Mouse (Mus musculus) CH12.LX (cell line): Measurements from ENCODE around the gene Ager. TPM values are rescaled to one million over a fixed set of nuclear protein-coding genes. Genes with fewer than 3 reads are reported as not detected.

Experiments used
- DNase-seq: peaks from one replicate; pipeline ENCODE4 v3.0.0-alpha.2; 2013; ENCODE audit errors: extremely low read depth
- H3K27ac ChIP-seq: 2 replicates; pipeline ENCODE4 v1.5.1; 2012; ENCODE audit warnings: low read depth, mild to moderate bottlenecking, control low read depth, moderate library complexity; ENCODE audit not compliant: insufficient read depth
- H3K27me3 ChIP-seq: replicated peaks from 2 replicates; pipeline ENCODE3; 2012; ENCODE audit warnings: inconsistent platforms
- H3K36me3 ChIP-seq, 2 experiments: replicated peaks in 1 of 2; 2 replicates each; pipeline versions ENCODE3 to v1.6.1; 2012; ENCODE audit warnings: inconsistent platforms in 1 of 2, low read length in 1 of 2, mild to moderate bottlenecking in 1 of 2, mixed read lengths in 1 of 2, moderate library complexity in 1 of 2; ENCODE audit not compliant: control insufficient read depth in 1 of 2, insufficient read depth in 1 of 2
- H3K4me1 ChIP-seq, 2 experiments: 2 replicates each; pipeline ENCODE4 v1.6.1; 2012; ENCODE audit warnings: inconsistent platforms in 1 of 2, moderate library complexity in 1 of 2; ENCODE audit not compliant: insufficient read depth in 2 of 2, control insufficient read depth in 1 of 2
- H3K4me2 ChIP-seq: 2 replicates; pipeline ENCODE4 v1.6.1; 2012; ENCODE audit warnings: low read depth, mild to moderate bottlenecking, control low read depth; ENCODE audit not compliant: poor library complexity, insufficient read depth, severe bottlenecking
- H3K4me3 ChIP-seq, 3 experiments: fragments of 150-350 bp in 1 of 3; sonication (generic) in 1 of 3; replicated peaks in 1 of 3; 2 replicates each; pipeline versions ENCODE3 to v1.5.1; 2011 to 2012; ENCODE audit warnings: low read depth in 2 of 3, low read length in 2 of 3, mild to moderate bottlenecking in 2 of 3, moderate library complexity in 2 of 3, control low read depth in 1 of 3, improper control_type of control experiment in 1 of 3, inconsistent platforms in 1 of 3, mixed read lengths in 1 of 3; ENCODE audit not compliant: poor library complexity in 1 of 3
- H3K79me2 ChIP-seq: replicated peaks from 2 replicates; pipeline ENCODE4 v1.6.1; 2012; ENCODE audit warnings: mild to moderate bottlenecking, moderate library complexity; ENCODE audit not compliant: control insufficient read depth, poor library complexity, insufficient read depth, severe bottlenecking; ENCODE audit errors: extremely low read depth
- H3K9ac ChIP-seq: 2 replicates; pipeline ENCODE4 v1.6.1; 2012; ENCODE audit warnings: low read depth, mild to moderate bottlenecking, control low read depth, moderate library complexity; ENCODE audit not compliant: insufficient read depth
- H3K9me3 ChIP-seq: replicated peaks from 2 replicates; pipeline ENCODE3; 2012; ENCODE audit warnings: low read length, inconsistent platforms, mixed read lengths
- CHD1 ChIP-seq: IDR thresholded peaks from 2 replicates; pipeline ENCODE4 v1.6.1; 2012; ENCODE audit warnings: low read depth, low read length, improper control_type of control experiment, inconsistent platforms
- CHD2 ChIP-seq: IDR thresholded peaks from 2 replicates; pipeline ENCODE4 v1.6.1; 2011; ENCODE audit warnings: low read length, improper control_type of control experiment
- E2F4 ChIP-seq: IDR thresholded peaks from 2 replicates; pipeline ENCODE4 v1.6.1; 2011; ENCODE audit warnings: low read depth, low read length, improper control_type of control experiment; ENCODE audit not compliant: insufficient replicate concordance
- ELF1 ChIP-seq: IDR thresholded peaks from 2 replicates; pipeline ENCODE4 v1.6.1; 2014; ENCODE audit warnings: low read depth, mild to moderate bottlenecking, inconsistent platforms, low read length, improper control_type of control experiment
- ETS1 ChIP-seq: conservative IDR thresholded peaks from 2 replicates; pipeline ENCODE4 v1.6.1; 2012; ENCODE audit warnings: low read depth, mild to moderate bottlenecking, inconsistent platforms, low read length, improper control_type of control experiment, moderate library complexity
- GABPA ChIP-seq: IDR thresholded peaks from 2 replicates; pipeline ENCODE4 v1.6.1; 2012; ENCODE audit warnings: low read depth, low read length, improper control_type of control experiment, inconsistent platforms; ENCODE audit not compliant: insufficient replicate concordance
- KAT2A ChIP-seq: IDR thresholded peaks from 2 replicates; pipeline ENCODE4 v1.6.1; 2012; ENCODE audit warnings: low read length, improper control_type of control experiment, inconsistent platforms; ENCODE audit not compliant: insufficient replicate concordance
- NELFE ChIP-seq: IDR thresholded peaks from 2 replicates; pipeline ENCODE4 v1.6.1; 2011; ENCODE audit warnings: low read depth, low read length, improper control_type of control experiment
- POLR2AphosphoS2 ChIP-seq: IDR thresholded peaks from 2 replicates; pipeline ENCODE4 v1.6.1; 2011; ENCODE audit warnings: low read depth, low read length, improper control_type of control experiment
- RAD21 ChIP-seq: IDR thresholded peaks from 2 replicates; pipeline ENCODE4 v1.6.1; 2011; ENCODE audit warnings: low read depth, mild to moderate bottlenecking, low read length, improper control_type of control experiment, moderate library complexity
- RCOR1 ChIP-seq: conservative IDR thresholded peaks from 2 replicates; pipeline ENCODE4 v1.6.1; 2012; ENCODE audit warnings: low read depth, mild to moderate bottlenecking, inconsistent platforms, low read length, improper control_type of control experiment
- SIN3A ChIP-seq: IDR thresholded peaks from 2 replicates; pipeline ENCODE4 v1.6.1; 2012; ENCODE audit warnings: low read length, improper control_type of control experiment, inconsistent platforms
- SMC3 ChIP-seq: IDR thresholded peaks from 2 replicates; pipeline ENCODE4 v1.6.1; 2011; ENCODE audit warnings: low read depth, low read length, improper control_type of control experiment
- TBP ChIP-seq: conservative IDR thresholded peaks from 2 replicates; pipeline ENCODE4 v1.6.1; 2011; ENCODE audit warnings: low read depth, low read length, improper control_type of control experiment
- TCF12 ChIP-seq: IDR thresholded peaks from 2 replicates; pipeline ENCODE4 v1.6.1; 2014; ENCODE audit warnings: low read depth, mild to moderate bottlenecking, inconsistent platforms, low read length, improper control_type of control experiment
- UBTF ChIP-seq: IDR thresholded peaks from 2 replicates; pipeline ENCODE4 v1.6.1; 2012; ENCODE audit warnings: low read depth, mild to moderate bottlenecking, inconsistent platforms, low read length, improper control_type of control experiment, moderate library complexity
- USF2 ChIP-seq: conservative IDR thresholded peaks from 2 replicates; pipeline ENCODE4 v1.6.1; 2011; ENCODE audit warnings: low read depth, low read length, improper control_type of control experiment
- dilution Hi-C: fragments of 300-500 bp; cut with MboI; formaldehyde crosslinking; loops from 2 replicates; pipeline ENCODE4 v1.14.3; 2020; ENCODE audit warnings: low sequenced_read_pairs; ENCODE audit not compliant: extremely low pct_unique_long_range_greater_than_20kb, extremely low pct_ligation_motif_present
- in situ Hi-C: fragments of 300-500 bp; cut with MboI; formaldehyde crosslinking; loops from 3 replicates; pipeline ENCODE4 v1.14.3; 2019; ENCODE audit warnings: low sequenced_read_pairs, low pct_ligation_motif_present, low pct_unique_long_range_greater_than_20kb, mixed read lengths
- polyA plus RNA-seq: library from polyadenylated mRNA; unstranded; fragments of >175 nt; gene quantifications from 2 replicates; pipeline ENCODE4 v1.2.1, GENCODE M21; 2012; ENCODE audit warnings: low read depth; ENCODE audit not compliant: insufficient read length
- total RNA-seq, 2 experiments: library from RNA; depleted of rRNA; stranded (reverse); fragments of 300-350 nt in 1 of 2; fragments of >200 nt in 1 of 2; gene quantifications; 2 replicates each; pipeline ENCODE4 v1.2.3; 2012 to 2014

Gene Ager
- total and polyA plus RNA-seq, 3 experiments: 0.55 to 3.5 (median 0.81) TPM

- dilution Hi-C loops: no loop called here
These were observed 14.3 kb upstream of the Ager start for GRCm38 (mm10) chr17:34583397-34583796.

GRCm38 (mm10) chr17:34583819-34584218 lies 13.8 kb upstream of the Ager start:
- Histone ChIP-seq H3K27me3 (peaks cover 8% of the 10 kb centered on the region), H3K9ac (no peak overlapping the region), H3K9me3 (no peaks in the 10 kb centered on the region), H3K4me3 (no peak overlapping the region), H3K79me2 (no peaks in the 10 kb centered on the region; the same call in 1 of the 2 replicates), H3K4me1 (peaks cover 0 to 14% of the 10 kb centered on the region in 2 experiments; a peak in 2 of 4 replicates), H3K4me2 (no peak overlapping the region), H3K27ac (no peak overlapping the region), H3K36me3 (no peaks in the 10 kb centered on the region)
- TF ChIP-seq TBP: no peak
- TF ChIP-seq POLR2AphosphoS2: no peak
- TF ChIP-seq USF2: no peak
- no peak for TF ChIP-seq SMC3
- no peak for TF ChIP-seq ETS1
- no peak for TF ChIP-seq RAD21
- TF ChIP-seq TCF12: no peak
- no peak for TF ChIP-seq ELF1
- no peak for TF ChIP-seq E2F4
- TF ChIP-seq CHD1: no peak
- no peak for TF ChIP-seq NELFE
- in situ Hi-C loops (no loop called here), dilution Hi-C loops (no loop called here)
- DNase-seq: no peak

More at GRCm38 (mm10) chr17:34583397-34583796, 14.3 kb upstream of the Ager start:
- H3K36me3 ChIP-seq: no peaks in the 10 kb centered on the region
- H3K4me2 ChIP-seq: no peak overlapping the region
- H3K4me1 ChIP-seq: peaks cover 0 to 12% of the 10 kb centered on the region in 2 experiments; a peak in 2 of 4 replicates
- H3K27ac ChIP-seq: no peak overlapping the region
- peaks cover 8% of the 10 kb centered on the region for H3K27me3 ChIP-seq
- no peak overlapping the region for H3K4me3 ChIP-seq
- in situ Hi-C loops: no loop called here
- TF ChIP-seq CHD2 (no peak), UBTF (no peak)
- TF ChIP-seq, all 38 proteins: peak for 0
- no peak for DNase-seq
- no peak overlapping the region for H3K9ac ChIP-seq
- no peaks in the 10 kb centered on the region; the same call in 1 of the 2 replicates for H3K79me2 ChIP-seq
- H3K9me3 ChIP-seq: no peaks in the 10 kb centered on the region

- Histone ChIP-seq H3K27me3 (peaks cover 6% of the 10 kb centered on the region), H3K79me2 (no peaks in the 10 kb centered on the region; the same call in 1 of the 2 replicates), H3K4me1 (peaks cover 0 to 15% of the 10 kb centered on the region in 2 experiments; a peak in 2 of 4 replicates), H3K36me3 (no peaks in the 10 kb centered on the region), H3K4me3 (no peak overlapping the region), H3K4me2 (no peak overlapping the region), H3K9ac (no peak overlapping the region), H3K9me3 (no peaks in the 10 kb centered on the region), H3K27ac (no peak overlapping the region)
- dilution Hi-C loops: no loop called here
- in situ Hi-C loops: no loop called here
- TF ChIP-seq KAT2A (no peak), E2F4 (no peak), TCF12 (no peak), RAD21 (no peak), NELFE (no peak), SIN3A (no peak), RCOR1 (no peak), USF2 (no peak), GABPA (no peak), POLR2AphosphoS2 (no peak), TBP (no peak)
- DNase-seq: no peak
These were observed 12.5 kb upstream of the Ager start for GRCm38 (mm10) chr17:34585121-34585520.
